35 mouse cellular contexts compared by ENCODE assay signal in the genomic region with DNA sequence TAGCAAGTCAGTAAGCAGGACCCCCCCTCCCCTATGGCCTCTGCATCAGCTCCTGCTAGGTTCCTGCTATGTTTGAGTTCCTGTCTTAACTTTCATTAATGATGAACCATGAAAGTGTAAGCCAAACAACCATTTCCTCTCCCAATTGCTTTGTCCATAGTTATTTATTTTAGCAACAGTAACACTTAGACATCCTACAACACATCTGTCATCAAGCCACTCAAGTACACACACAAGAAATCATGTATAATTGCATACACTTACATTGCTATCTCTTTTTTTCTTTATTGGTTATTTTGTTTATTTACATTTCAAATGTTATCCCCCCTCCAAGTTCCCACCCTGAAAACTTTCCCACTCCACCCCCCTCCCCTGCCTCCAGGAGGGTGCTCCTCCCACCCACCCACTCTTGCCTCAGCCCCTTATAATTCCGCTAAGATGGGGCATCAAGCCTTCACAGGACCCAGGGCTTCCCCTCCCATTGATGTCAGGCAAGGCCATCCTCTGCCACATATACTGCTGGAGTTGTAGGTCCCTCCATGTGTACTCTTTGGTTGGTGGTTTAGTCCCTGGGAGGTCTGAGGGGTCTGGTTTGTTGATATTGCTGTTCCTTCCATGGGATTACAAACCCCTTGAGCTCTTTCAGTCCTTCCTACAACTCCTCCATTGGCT.
"Had no signal": no experiment of that assay in that cellular context is flagged by ENCODE, and none has a peak within 500 bp of the region (broad histone marks: within the 10 kb centered on the region; RNA-seq: fewer than 3 reads in every experiment).

No protein-coding gene starts in this region.

- H3K36me3 ChIP-seq: heart, embryonic 10.5 days; heart, embryonic 12.5 days; heart, embryonic 13.5 days; heart, embryonic 15.5 days; hindbrain, embryonic 10.5 days; hindbrain, embryonic 12.5 days; hindbrain, embryonic 13.5 days; hindbrain, embryonic 15.5 days; intestine, embryonic 15.5 days; kidney, embryonic 15.5 days had no signal

- H3K9me3 ChIP-seq: heart, embryonic 10.5 days; heart, embryonic 12.5 days; heart, embryonic 13.5 days; heart, embryonic 15.5 days; hindbrain, embryonic 10.5 days; hindbrain, embryonic 12.5 days; hindbrain, embryonic 13.5 days; hindbrain, embryonic 15.5 days; intestine, embryonic 15.5 days; kidney, embryonic 15.5 days had no signal

- H3K27ac ChIP-seq: heart, adult 2 months; heart, embryonic 10.5 days; heart, embryonic 13.5 days; heart, embryonic 15.5 days; hindbrain, embryonic 10.5 days; hindbrain, embryonic 12.5 days; hindbrain, embryonic 13.5 days; hindbrain, embryonic 14.5 days; hindbrain, embryonic 15.5 days; hindbrain, postnatal 0 days; intestine, embryonic 15.5 days; kidney, embryonic 15.5 days; kidney, postnatal 0 days; layer of hippocampus, adult 2 months had no signal

- H3K4me3 ChIP-seq: heart, adult 2 months; heart, embryonic 10.5 days; heart, embryonic 12.5 days; heart, embryonic 13.5 days; heart, embryonic 15.5 days; hindbrain, embryonic 10.5 days; hindbrain, embryonic 12.5 days; hindbrain, embryonic 13.5 days; hindbrain, embryonic 15.5 days; intestine, embryonic 15.5 days; kidney, embryonic 15.5 days; layer of hippocampus, adult 2 months had no signal

- H3K27me3 ChIP-seq: heart, embryonic 12.5 days; heart, embryonic 13.5 days; heart, embryonic 15.5 days; hindbrain, embryonic 12.5 days; hindbrain, embryonic 13.5 days; hindbrain, embryonic 15.5 days; intestine, embryonic 15.5 days; kidney, embryonic 15.5 days had no signal

- H3K4me1 ChIP-seq: heart, embryonic 10.5 days; heart, embryonic 12.5 days; heart, embryonic 13.5 days; heart, embryonic 15.5 days; hindbrain, embryonic 10.5 days; hindbrain, embryonic 12.5 days; hindbrain, embryonic 13.5 days; hindbrain, embryonic 15.5 days; intestine, embryonic 15.5 days; kidney, embryonic 15.5 days had no signal

- H3K4me2 ChIP-seq: heart, embryonic 11.5 days; heart, embryonic 12.5 days; heart, embryonic 13.5 days; heart, embryonic 15.5 days; hindbrain, embryonic 12.5 days; hindbrain, embryonic 13.5 days; hindbrain, embryonic 14.5 days; hindbrain, embryonic 15.5 days; intestine, embryonic 15.5 days; kidney, embryonic 15.5 days had no signal

- H3K9ac ChIP-seq: heart, embryonic 12.5 days; heart, embryonic 13.5 days; heart, embryonic 15.5 days; hindbrain, embryonic 12.5 days; hindbrain, embryonic 13.5 days; hindbrain, embryonic 14.5 days; hindbrain, embryonic 15.5 days; intestine, embryonic 15.5 days; kidney, embryonic 15.5 days had no signal

- ATAC-seq: hindbrain, embryonic 16.5 days; hindbrain, postnatal 0 days; inflammation-experienced regulatory T-cells, adult 6 months; intestine, embryonic 15.5 days; intestine, embryonic 16.5 days; intestine, postnatal 0 days had no signal

- DNase-seq: heart, adult 2 months; heart, postnatal 10 days; heart, postnatal 14 days; heart, postnatal 36 days; heart, postnatal 4 days; kidney, adult 11 months; kidney, adult 18-20 months; kidney, adult 2 months; kidney, adult 8-10 months; kidney, adult 9 months; kidney, postnatal 10 days; kidney, postnatal 14 days; kidney, postnatal 25 days; kidney, postnatal 36 days; kidney, postnatal 4 days; layer of hippocampus, adult 9-11 months had no signal
